Mouse (Mus musculus) midbrain, embryonic 16.5 days (tissue): ENCODE data around the gene St8sia6. TPM values are rescaled to one million over a fixed set of nuclear protein-coding genes. Genes with fewer than 3 reads are reported as not detected.
A peak's percentile ranks its signal among the peaks of the same experiment; 100 is the strongest.

ENCODE experiments used
- ATAC-seq: fragments of 200-750 bp; cut with Nextera tagmentation; 2 replicates; pipeline ENCODE4 v1.8.0; 2017; ENCODE audit warnings: moderate TSS enrichment
- H3K27ac ChIP-seq: fragments of 300-500 bp; sonication (generic); 2 replicates; pipeline ENCODE4 v1.5.1; 2014; ENCODE audit warnings: mild to moderate bottlenecking, low read length, mixed read lengths
- H3K27me3 ChIP-seq: fragments of 300-500 bp; sonication (generic); 2 replicates; pipeline ENCODE4 v1.6.1; 2014; ENCODE audit warnings: low read depth, low read length, mixed read lengths; ENCODE audit not compliant: control insufficient read depth, insufficient read depth
- H3K36me3 ChIP-seq: fragments of 300-500 bp; sonication (generic); 2 replicates; pipeline ENCODE4 v1.6.1; 2014; ENCODE audit warnings: mild to moderate bottlenecking, low read length, moderate library complexity, mixed read lengths; ENCODE audit not compliant: control insufficient read depth, insufficient read depth
- H3K4me1 ChIP-seq: fragments of 300-500 bp; sonication (generic); 2 replicates; pipeline ENCODE4 v1.6.1; 2014; ENCODE audit warnings: mild to moderate bottlenecking, low read length, mixed read lengths; ENCODE audit not compliant: control insufficient read depth, insufficient read depth
- H3K4me2 ChIP-seq: fragments of 300-500 bp; sonication (generic); 2 replicates; pipeline ENCODE4 v1.6.1; 2014; ENCODE audit warnings: mild to moderate bottlenecking, low read length, mixed read lengths
- H3K4me3 ChIP-seq: fragments of 300-500 bp; sonication (generic); 2 replicates; pipeline ENCODE4 v1.5.1; 2014; ENCODE audit warnings: low read depth, mild to moderate bottlenecking, low read length, moderate library complexity, mixed read lengths
- H3K9ac ChIP-seq: fragments of 300-500 bp; sonication (generic); 2 replicates; pipeline ENCODE4 v1.6.1; 2014; ENCODE audit warnings: low read depth, low read length, mixed read lengths
- H3K9me3 ChIP-seq: fragments of 300-500 bp; sonication (generic); replicated peaks from 2 replicates; pipeline ENCODE4 v1.6.1; 2014; ENCODE audit warnings: mild to moderate bottlenecking, low read length, mixed read lengths; ENCODE audit not compliant: control insufficient read depth, poor library complexity, severe bottlenecking
- WGBS: fragments of 180-500 bp; shearing (Covaris S2); extraction: QIAGEN DNeasy Blood & Tissue Kit; methylation state at CpG from one replicate; pipeline ENCODE4 v1.1.7; 2014; 5-methylcytosine and 5-hydroxymethylcytosine counted together
- polyA plus RNA-seq: library from polyadenylated mRNA; unstranded; fragments of >200 nt; fragmentation: Nextera tagmentation; extraction: Ambion mirVana; gene quantifications from 2 replicates; pipeline ENCODE4 v1.2.1, GENCODE M21; 2015

Gene St8sia6
- polyA plus RNA-seq, 1 experiment from 2014 or later, result 1.9 TPM

DNA sequence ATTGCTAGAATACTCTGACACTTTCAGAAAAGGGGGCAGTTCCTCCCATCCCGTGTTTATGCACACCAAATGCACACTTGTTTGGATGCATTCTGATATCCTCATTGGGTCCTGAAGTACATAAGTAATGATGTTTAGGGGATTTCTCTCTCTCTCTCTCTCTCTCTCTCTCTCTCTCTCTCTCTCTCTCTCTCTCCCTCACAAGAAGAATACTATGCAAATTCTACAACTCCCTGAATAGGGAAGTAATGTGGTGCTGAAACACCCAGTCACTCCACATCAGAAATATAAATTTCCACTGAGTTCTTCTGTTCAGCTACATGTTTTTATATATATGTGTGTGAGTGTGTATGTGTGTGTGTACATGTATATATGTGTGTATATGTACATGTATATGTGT is 43.1 kb downstream of the St8sia6 start:
- no peak for ATAC-seq
- H3K4me1 ChIP-seq, result no peaks in the 10 kb centered on the region
- H3K27ac ChIP-seq, result no peak overlapping the region
- no peak overlapping the region for H3K4me3 ChIP-seq
- no peaks in the 10 kb centered on the region for H3K36me3 ChIP-seq
- no peaks in the 10 kb centered on the region for H3K9me3 ChIP-seq
- WGBS, result 74% methylated on average over 1 of the region's 1 CpGs
- H3K4me2 ChIP-seq, result no peak overlapping the region
- H3K9ac ChIP-seq, result no peak overlapping the region
- H3K27me3 ChIP-seq, result no peaks in the 10 kb centered on the region

GRCm38 (mm10) chr2:13750089-13750488 is 43.8 kb downstream of the St8sia6 start:
- H3K9ac ChIP-seq, result no peak overlapping the region
- no peak overlapping the region for H3K4me3 ChIP-seq
- peak overlapping the region; percentile 37; the same call in 1 of the 2 replicates for H3K27ac ChIP-seq
- no peaks in the 10 kb centered on the region for H3K36me3 ChIP-seq
- no peak for ATAC-seq
- no peaks in the 10 kb centered on the region for H3K4me1 ChIP-seq
- no peak overlapping the region for H3K4me2 ChIP-seq
- no peaks in the 10 kb centered on the region for H3K9me3 ChIP-seq
- H3K27me3 ChIP-seq, result no peaks in the 10 kb centered on the region
- 78% methylated on average over 1 of the region's 1 CpGs for WGBS

- no peak overlapping the region for H3K4me2 ChIP-seq
- no peaks in the 10 kb centered on the region for H3K36me3 ChIP-seq
- H3K9me3 ChIP-seq, result no peaks in the 10 kb centered on the region
- no peak overlapping the region for H3K27ac ChIP-seq
- no peaks in the 10 kb centered on the region for H3K4me1 ChIP-seq
- no peak overlapping the region for H3K9ac ChIP-seq
- no peak overlapping the region for H3K4me3 ChIP-seq
- no peaks in the 10 kb centered on the region for H3K27me3 ChIP-seq
- 76% methylated on average over 1 of the region's 1 CpGs for WGBS
- no peak for ATAC-seq
These were observed 44.7 kb downstream of the St8sia6 start for GRCm38 (mm10) chr2:13749176-13749575.

DNA sequence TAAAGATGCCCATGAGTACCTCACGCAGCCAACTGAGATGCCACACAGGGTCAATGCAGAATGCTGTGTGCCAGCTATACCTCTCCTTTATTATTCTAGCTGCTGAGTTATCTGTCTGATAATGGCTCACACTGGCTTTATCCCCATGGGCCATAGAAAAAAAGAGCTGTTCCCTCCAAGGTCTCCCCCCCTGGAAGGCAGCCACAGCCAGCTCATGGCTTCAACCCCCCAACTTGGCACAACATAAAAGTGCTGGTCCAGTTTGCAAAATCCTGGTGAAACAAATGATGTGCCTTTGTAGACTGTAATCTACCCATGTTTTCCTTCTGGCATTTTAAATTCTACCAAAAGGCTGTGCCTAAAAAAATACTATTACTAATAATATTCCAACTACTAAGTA is 46.3 kb downstream of the St8sia6 start:
- H3K27me3 ChIP-seq, result no peaks in the 10 kb centered on the region
- H3K9me3 ChIP-seq, result no peaks in the 10 kb centered on the region
- H3K4me1 ChIP-seq, result no peaks in the 10 kb centered on the region
- H3K36me3 ChIP-seq, result no peaks in the 10 kb centered on the region
- H3K9ac ChIP-seq, result no peak overlapping the region
- ATAC-seq, result no peak
- 89% methylated on average over 1 of the region's 1 CpGs for WGBS
- H3K4me2 ChIP-seq, result no peak overlapping the region
- no peak overlapping the region for H3K27ac ChIP-seq
- H3K4me3 ChIP-seq, result no peak overlapping the region

DNA sequence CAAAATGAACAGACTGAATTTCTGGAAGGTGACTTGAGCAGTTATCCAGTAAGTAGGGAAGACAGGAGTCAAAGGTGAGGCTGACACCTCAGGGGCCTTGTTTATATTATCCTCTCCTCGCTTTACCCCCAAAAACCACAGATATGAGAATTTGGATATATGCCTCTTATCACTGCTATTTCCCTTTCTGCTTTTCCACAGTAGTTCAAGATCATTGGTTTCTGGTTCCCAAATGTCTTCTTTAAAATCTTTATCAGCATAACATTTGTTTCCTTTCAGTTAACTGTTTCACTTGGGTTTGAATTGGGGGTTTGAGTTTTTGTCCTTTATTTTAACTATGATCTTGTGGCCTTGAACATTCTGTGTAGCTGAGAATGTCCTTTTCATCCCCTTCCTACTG is 47.8 kb downstream of the St8sia6 start:
- H3K36me3 ChIP-seq, result no peaks in the 10 kb centered on the region
- no peaks in the 10 kb centered on the region for H3K9me3 ChIP-seq
- no peaks in the 10 kb centered on the region for H3K4me1 ChIP-seq
- H3K9ac ChIP-seq, result no peak overlapping the region
- H3K27ac ChIP-seq, result no peak overlapping the region
- no peaks in the 10 kb centered on the region for H3K27me3 ChIP-seq
- H3K4me3 ChIP-seq, result no peak overlapping the region
- 86% methylated on average over 1 of the region's 1 CpGs for WGBS
- no peak overlapping the region for H3K4me2 ChIP-seq
- ATAC-seq, result no peak

DNA sequence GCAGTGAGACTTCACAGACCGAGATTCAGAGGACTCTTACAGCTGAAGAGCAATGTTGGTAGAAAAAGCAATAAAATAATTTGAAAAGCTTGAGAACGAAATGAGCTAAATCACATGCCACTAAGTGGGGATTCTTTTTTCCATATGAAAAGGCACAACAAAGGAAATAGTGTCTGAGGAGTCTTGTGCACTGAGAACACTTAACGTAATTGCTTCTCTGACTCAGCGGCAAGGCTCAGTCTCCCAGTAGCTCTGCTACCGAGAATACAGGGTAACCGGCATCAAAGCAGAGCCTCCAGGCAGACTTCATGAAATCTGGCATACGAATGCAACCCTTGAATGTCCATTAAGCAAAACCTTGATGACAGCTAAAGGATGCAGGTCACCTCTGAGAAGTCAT is 55.2 kb downstream of the St8sia6 start:
- Histone ChIP-seq H3K9ac (no peak overlapping the region), H3K4me1 (no peaks in the 10 kb centered on the region), H3K36me3 (no peaks in the 10 kb centered on the region), H3K9me3 (no peaks in the 10 kb centered on the region), H3K27me3 (no peaks in the 10 kb centered on the region), H3K4me3 (no peak overlapping the region), H3K27ac (no peak overlapping the region), H3K4me2 (no peak overlapping the region)
- 58% methylated on average over 7 of the region's 7 CpGs for WGBS
- 0 out of 2 replicates have a peak, but pooled peaks have one; percentile 36 for ATAC-seq

- H3K27me3 ChIP-seq, result no peaks in the 10 kb centered on the region
- H3K9ac ChIP-seq, result no peak overlapping the region
- no peak overlapping the region for H3K4me2 ChIP-seq
- no peaks in the 10 kb centered on the region for H3K4me1 ChIP-seq
- no peaks in the 10 kb centered on the region for H3K36me3 ChIP-seq
- H3K9me3 ChIP-seq, result no peaks in the 10 kb centered on the region
- H3K4me3 ChIP-seq, result no peak overlapping the region
- 72% methylated on average over 2 of the region's 2 CpGs for WGBS
- no peak overlapping the region for H3K27ac ChIP-seq
- no peak for ATAC-seq
These were observed 66.0 kb downstream of the St8sia6 start for GRCm38 (mm10) chr2:13727901-13728300.

GRCm38 (mm10) chr2:13725592-13725991 is 68.3 kb downstream of the St8sia6 start:
- no peak overlapping the region for H3K4me2 ChIP-seq
- no peak for ATAC-seq
- H3K9me3 ChIP-seq, result no peaks in the 10 kb centered on the region
- 80% methylated on average over 3 of the region's 3 CpGs for WGBS
- no peaks in the 10 kb centered on the region for H3K36me3 ChIP-seq
- H3K9ac ChIP-seq, result no peak overlapping the region
- H3K27me3 ChIP-seq, result no peaks in the 10 kb centered on the region
- H3K4me3 ChIP-seq, result no peak overlapping the region
- no peaks in the 10 kb centered on the region for H3K4me1 ChIP-seq
- no peak overlapping the region for H3K27ac ChIP-seq

DNA sequence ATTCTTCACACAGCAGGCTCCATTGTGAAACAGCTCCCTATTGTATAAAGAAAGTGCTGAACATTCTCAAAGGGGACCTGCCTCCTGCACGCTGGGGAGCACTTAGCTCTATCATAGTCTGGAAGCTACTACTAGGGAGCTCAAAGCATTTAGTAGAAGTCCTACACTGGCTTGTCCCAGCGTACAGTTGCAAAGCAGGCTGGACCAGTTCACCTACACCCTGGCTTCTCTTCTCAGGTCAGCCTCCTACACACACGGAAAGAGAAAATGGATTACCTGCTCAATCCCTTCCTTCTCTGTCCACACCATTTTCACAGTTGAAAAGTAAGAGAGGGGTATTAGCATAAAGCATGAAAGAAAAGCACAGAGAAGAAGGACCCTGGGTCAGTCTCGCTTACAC is 71.6 kb downstream of the St8sia6 start:
- Histone ChIP-seq H3K27ac (no peak overlapping the region), H3K9ac (no peak overlapping the region), H3K4me2 (no peak overlapping the region), H3K4me3 (no peak overlapping the region), H3K9me3 (no peaks in the 10 kb centered on the region), H3K4me1 (no peaks in the 10 kb centered on the region), H3K36me3 (no peaks in the 10 kb centered on the region), H3K27me3 (no peaks in the 10 kb centered on the region)
- no peak for ATAC-seq
- 61% methylated on average over 4 of the region's 4 CpGs for WGBS
